Mouse (Mus musculus) liver, adult 2 months (tissue): ENCODE data around the gene Sptssb. TPM values are rescaled to one million over a fixed set of nuclear protein-coding genes. Genes with fewer than 3 reads are reported as not detected.
A peak's percentile ranks its signal among the peaks of the same experiment; 100 is the strongest.

Experiments
- DNase-seq: peaks from one replicate; pipeline ENCODE4 v3.0.0-alpha.2; 2011; ENCODE audit warnings: low read depth, low spot score; ENCODE audit errors: extremely low read depth
- H3K27ac ChIP-seq: fragments of 200-500 bp; replicated peaks from 2 replicates; pipeline ENCODE4 v1.5.1; 2012; ENCODE audit warnings: low read depth, mild to moderate bottlenecking, control low read depth, inconsistent platforms, low read length; ENCODE audit not compliant: insufficient read depth
- H3K27me3 ChIP-seq: fragments of 200-500 bp; 2 replicates; pipeline ENCODE4 v1.6.1; 2012; ENCODE audit warnings: mild to moderate bottlenecking, moderate library complexity, low read length, inconsistent platforms; ENCODE audit not compliant: control insufficient read depth, insufficient read depth
- H3K36me3 ChIP-seq: fragments of 200-500 bp; 2 replicates; pipeline ENCODE4 v1.6.1; 2012; ENCODE audit warnings: low read length, inconsistent platforms; ENCODE audit not compliant: control insufficient read depth, insufficient read depth
- H3K4me1 ChIP-seq: fragments of 200-500 bp; 2 replicates; pipeline ENCODE4 v1.6.1; 2011; ENCODE audit warnings: low read length; ENCODE audit not compliant: control insufficient read depth, insufficient read depth
- H3K4me3 ChIP-seq: fragments of 200-500 bp; 2 replicates; pipeline ENCODE4 v1.5.1; 2011; ENCODE audit warnings: low read depth, mild to moderate bottlenecking, control low read depth, low read length, moderate library complexity; ENCODE audit not compliant: insufficient read depth
- H3K79me2 ChIP-seq: fragments of 200-500 bp; 2 replicates; pipeline ENCODE4 v1.6.1; 2012; ENCODE audit warnings: inconsistent platforms, mild to moderate bottlenecking, low read length, moderate library complexity; ENCODE audit not compliant: control insufficient read depth, insufficient read depth
- H3K9ac ChIP-seq: fragments of 200-500 bp; 2 replicates; pipeline ENCODE4 v1.6.1; 2012; ENCODE audit warnings: low read depth, mild to moderate bottlenecking, control low read depth, inconsistent platforms, low read length
- CTCF ChIP-seq: fragments of 200-500 bp; IDR thresholded peaks from 2 replicates; pipeline ENCODE4 v1.5.1; 2011; ENCODE audit warnings: low read depth, low read length, control low read depth
- POLR2A ChIP-seq: fragments of 200-500 bp; IDR thresholded peaks from 2 replicates; pipeline ENCODE4 v1.6.1; 2011; ENCODE audit warnings: low read length, control low read depth; ENCODE audit not compliant: insufficient read depth; ENCODE audit errors: extremely low read depth
- WGBS: fragments of 180-500 bp; shearing (Covaris S2); methylation state at CpG from one replicate; pipeline ENCODE4 v1.1.7; 2018; 5-methylcytosine and 5-hydroxymethylcytosine counted together
- polyA plus RNA-seq: library from polyadenylated mRNA; depleted of rRNA; stranded (reverse); fragments of >200 nt; gene quantifications from 2 replicates; pipeline ENCODE4 v1.2.3, GENCODE M21; 2012
- total RNA-seq: library from RNA; depleted of rRNA; stranded (reverse); fragments of >200 nt; gene quantifications from 2 replicates; pipeline ENCODE4 v1.2.3, GENCODE M21; 2014

The Sptssb gene
- total and polyA plus RNA-seq, 2 experiments, result 0.18 to 0.64 TPM

DNA sequence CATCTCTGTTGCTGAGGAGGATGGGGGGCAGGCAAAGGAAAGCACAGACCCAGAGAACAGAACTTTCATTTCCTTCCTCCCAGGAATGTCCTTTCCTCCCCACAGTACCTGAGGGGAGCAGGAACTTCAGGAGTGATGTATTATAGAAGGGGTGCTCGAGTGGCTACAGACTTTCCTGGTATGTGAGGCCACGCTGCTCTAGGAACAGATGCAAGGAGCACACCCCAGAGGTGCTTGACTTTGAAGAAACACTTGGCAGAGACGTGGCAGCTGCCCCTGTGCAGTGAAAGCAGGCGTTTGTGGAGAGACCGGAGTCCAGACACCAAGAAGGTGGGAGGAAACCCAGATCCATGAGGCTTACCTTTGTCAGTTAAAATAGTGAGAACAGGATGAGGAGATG is 40.6 kb upstream of the Sptssb start:
- H3K4me3 ChIP-seq, result no peak overlapping the region
- H3K27ac ChIP-seq, result no peak overlapping the region
- no peak for TF ChIP-seq POLR2A
- no peak for TF ChIP-seq CTCF
- DNase-seq, result no peak
- H3K79me2 ChIP-seq, result no peaks in the 10 kb centered on the region
- H3K36me3 ChIP-seq, result no peaks in the 10 kb centered on the region
- H3K9ac ChIP-seq, result no peak overlapping the region
- no peaks in the 10 kb centered on the region for H3K27me3 ChIP-seq
- H3K4me1 ChIP-seq, result no peaks in the 10 kb centered on the region
- 69% methylated on average over 5 of the region's 5 CpGs for WGBS

DNA sequence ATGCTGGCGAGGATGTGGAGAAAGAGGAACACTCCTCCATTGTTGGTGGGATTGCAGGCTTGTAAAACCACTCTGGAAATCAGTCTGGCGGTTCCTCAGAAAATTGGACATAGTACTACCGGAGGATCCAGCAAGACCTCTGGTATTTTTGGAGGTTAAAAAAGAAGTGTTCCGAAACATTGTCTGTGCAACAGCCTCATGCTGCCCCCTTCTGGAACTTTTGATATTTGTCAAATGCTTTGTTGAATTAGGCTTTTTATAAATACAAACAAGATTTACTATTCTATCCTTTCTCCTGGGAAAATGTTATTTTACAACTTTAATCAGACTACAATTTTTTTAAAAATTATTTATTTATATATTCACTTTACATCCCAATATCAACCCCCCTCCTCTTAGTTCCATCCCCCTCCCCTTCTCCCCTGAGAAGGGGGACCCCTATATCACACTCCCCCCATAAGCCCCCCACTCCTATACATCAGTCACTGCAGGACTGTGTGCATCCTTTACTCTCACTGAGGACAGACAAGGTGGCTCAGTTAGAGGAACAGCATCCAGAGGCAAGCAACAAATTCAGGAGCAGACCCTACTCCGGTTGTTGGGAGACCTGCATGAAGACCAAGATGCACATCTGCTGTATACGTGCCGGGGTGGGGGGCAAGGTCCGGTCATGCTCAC is 38.3 kb upstream of the Sptssb start:
- DNase-seq, result peak; percentile 37
- Histone ChIP-seq H3K79me2 (no peaks in the 10 kb centered on the region), H3K36me3 (no peaks in the 10 kb centered on the region), H3K4me1 (no peaks in the 10 kb centered on the region), H3K4me3 (no peak overlapping the region), H3K27ac (no peak overlapping the region), H3K27me3 (no peaks in the 10 kb centered on the region), H3K9ac (no peak overlapping the region)
- WGBS, result 60% methylated on average over 7 of the region's 8 CpGs
- TF ChIP-seq POLR2A (no peak), CTCF (no peak)

DNA sequence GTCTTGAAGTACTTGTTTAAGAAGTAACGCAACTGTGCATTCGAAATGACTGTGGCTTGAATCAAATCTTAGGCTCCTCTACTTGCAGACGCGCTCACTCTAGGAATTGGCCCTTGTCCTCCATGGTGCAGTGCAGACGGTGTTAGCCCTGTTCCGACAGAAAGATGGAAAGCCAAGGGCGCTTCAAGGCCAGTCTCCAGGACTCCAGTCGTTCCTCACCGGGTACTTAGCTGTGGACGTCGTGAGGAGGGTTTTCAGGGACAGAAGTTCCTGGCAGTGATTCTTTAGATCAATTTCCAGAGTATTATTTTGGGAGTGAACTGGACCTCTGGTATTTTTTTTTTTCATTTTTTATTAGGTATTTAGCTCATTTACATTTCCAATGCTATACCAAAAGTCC is 35.8 kb upstream of the Sptssb start:
- Histone ChIP-seq H3K4me1 (no peaks in the 10 kb centered on the region), H3K4me3 (no peak overlapping the region), H3K9ac (no peak overlapping the region), H3K36me3 (no peaks in the 10 kb centered on the region), H3K27me3 (no peaks in the 10 kb centered on the region), H3K79me2 (no peaks in the 10 kb centered on the region), H3K27ac (no peak overlapping the region)
- DNase-seq, result no peak
- TF ChIP-seq CTCF (no peak), POLR2A (no peak)
- 91% methylated on average over 11 of the region's 11 CpGs for WGBS

DNA sequence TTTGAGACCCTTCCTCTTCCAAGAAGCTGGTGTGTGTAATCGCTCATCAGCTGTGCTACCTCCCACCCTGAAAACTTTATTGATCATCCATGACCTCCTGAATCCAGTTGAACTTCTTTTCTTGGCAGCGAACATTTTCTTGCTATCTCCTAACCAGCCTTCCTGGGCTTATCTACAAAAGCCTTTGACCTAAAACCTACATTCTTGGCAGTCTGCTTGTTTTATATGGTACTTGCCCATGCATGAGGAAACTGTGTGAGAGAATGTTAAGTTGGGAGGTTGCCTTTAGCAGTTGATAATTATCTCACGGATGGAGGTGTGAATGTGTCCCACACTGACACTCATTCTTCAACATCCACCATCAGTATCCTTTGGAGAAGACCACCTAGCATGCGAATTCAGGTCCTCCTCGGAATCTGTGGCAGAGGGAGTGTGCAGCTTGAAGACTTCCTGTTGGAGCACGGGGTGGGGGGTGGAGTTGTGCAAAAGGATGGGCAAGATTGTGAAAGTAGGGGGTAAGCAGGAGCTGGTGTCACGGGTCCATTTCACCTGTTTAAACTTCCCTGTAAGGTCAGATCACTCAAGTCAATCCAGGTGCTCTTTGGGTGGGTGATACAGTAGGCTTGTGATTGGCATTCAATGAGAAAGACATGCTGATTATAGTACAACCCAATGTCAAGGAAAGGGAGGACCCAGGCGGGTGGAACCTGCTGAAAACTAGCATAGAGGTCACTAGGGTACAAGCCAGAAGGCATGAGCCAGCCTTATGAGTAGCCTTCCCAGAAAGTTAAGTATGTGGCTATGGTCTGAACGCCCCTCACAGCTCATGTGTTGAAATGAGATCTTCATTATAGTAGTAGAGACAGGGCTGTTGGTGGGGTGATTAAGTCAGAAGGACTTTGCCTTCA is 32.7 kb upstream of the Sptssb start:
- DNase-seq, result no peak
- H3K79me2 ChIP-seq, result no peaks in the 10 kb centered on the region
- H3K9ac ChIP-seq, result no peak overlapping the region
- H3K27me3 ChIP-seq, result no peaks in the 10 kb centered on the region
- no peak overlapping the region for H3K27ac ChIP-seq
- H3K36me3 ChIP-seq, result no peaks in the 10 kb centered on the region
- H3K4me1 ChIP-seq, result no peaks in the 10 kb centered on the region
- no peak overlapping the region for H3K4me3 ChIP-seq
- TF ChIP-seq POLR2A (no peak), CTCF (no peak)
- WGBS, result 73% methylated on average over 9 of the region's 9 CpGs

DNA sequence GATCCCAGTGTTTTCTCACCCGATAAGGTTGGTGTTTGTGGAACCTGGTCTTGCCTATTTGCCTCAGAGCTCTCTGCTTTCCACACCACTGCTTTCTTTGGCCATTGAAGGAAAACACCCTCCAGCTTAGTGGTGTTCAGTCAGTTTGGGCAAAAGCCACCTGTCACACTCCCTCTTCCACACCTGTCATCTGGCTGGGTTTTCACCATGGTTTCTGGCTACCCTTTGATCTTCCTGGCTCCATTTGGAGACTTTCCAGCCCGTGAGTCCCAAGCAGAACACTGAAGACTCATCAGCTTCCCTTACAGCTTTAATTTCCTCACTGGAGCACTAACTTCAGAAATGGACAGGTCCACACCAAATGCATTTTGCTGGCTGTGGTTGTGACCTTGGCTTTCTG is 26.1 kb upstream of the Sptssb start:
- no peaks in the 10 kb centered on the region for H3K36me3 ChIP-seq
- H3K79me2 ChIP-seq, result no peaks in the 10 kb centered on the region
- 56% methylated on average over 2 of the region's 2 CpGs for whole genome bisulfite sequencing
- H3K4me1 ChIP-seq, result no peaks in the 10 kb centered on the region
- H3K27ac ChIP-seq, result no peak overlapping the region
- no peak overlapping the region for H3K4me3 ChIP-seq
- DNase-seq, result no peak
- no peak for TF ChIP-seq CTCF
- TF ChIP-seq POLR2A, result no peak
- H3K27me3 ChIP-seq, result no peaks in the 10 kb centered on the region
- no peak overlapping the region for H3K9ac ChIP-seq

DNA sequence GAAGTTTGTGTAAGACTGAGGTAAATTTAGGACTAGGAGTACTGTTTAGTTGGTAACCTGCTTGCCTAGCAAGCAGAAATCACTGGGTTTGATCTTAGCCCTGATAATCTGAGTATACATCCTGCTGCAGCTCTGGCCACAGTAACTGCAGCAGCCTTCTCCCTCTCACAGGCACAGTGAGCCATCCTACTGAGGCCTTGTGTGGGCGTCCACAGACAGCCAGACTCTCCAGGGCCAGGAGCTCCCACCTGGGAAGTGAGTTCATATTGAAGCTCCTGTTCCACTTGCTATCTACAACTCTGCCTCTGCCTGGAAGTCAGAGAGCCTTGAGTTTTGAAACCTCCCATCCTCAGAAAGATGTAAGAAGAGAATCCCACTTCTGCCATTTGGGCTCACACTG is 24.0 kb upstream of the Sptssb start:
- 85% methylated on average over 1 of the region's 1 CpGs for WGBS
- Histone ChIP-seq H3K27ac (no peak overlapping the region), H3K27me3 (no peaks in the 10 kb centered on the region), H3K36me3 (no peaks in the 10 kb centered on the region), H3K9ac (no peak overlapping the region), H3K4me3 (no peak overlapping the region), H3K4me1 (no peaks in the 10 kb centered on the region), H3K79me2 (no peaks in the 10 kb centered on the region)
- no peak for DNase-seq
- TF ChIP-seq POLR2A, result no peak
- TF ChIP-seq CTCF, result no peak
